Mouse (Mus musculus): ENCODE measurements around the gene Jazf1.
A peak's percentile ranks its signal among the peaks of the same experiment; 100 is the strongest.

The Jazf1 gene

GRCm38 (mm10) chr6:53067989-53068874 lies at the start of gene Jazf1:
TSS of gene Jazf1 (minus strand) at chr6:53068631.
- DNase-seq, result peak; percentile 34 to 54

DNA sequence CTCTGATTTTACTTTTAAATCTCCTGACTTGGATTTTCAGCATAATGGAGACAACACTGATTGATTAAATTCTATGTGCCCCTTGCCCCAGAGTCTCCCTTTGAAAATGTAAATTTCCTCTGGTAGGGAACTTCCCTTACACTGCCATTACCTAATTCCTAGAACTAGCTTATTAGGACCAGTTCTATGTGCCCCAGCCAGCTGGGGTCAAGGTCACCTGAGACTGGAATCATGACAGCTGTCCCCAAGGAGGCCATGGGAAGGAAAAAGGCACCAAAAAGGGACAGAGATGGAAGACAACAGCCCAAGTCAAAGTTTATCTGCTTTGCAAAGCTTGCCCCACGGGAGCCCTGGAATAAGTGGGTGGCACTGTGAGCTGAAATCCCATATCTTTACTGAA lies 49.4 kb upstream of the Jazf1 start:
- no peak for DNase-seq

- no peak for DNase-seq
Measured at GRCm38 (mm10) chr6:53086879-53087278, 18.4 kb upstream of the Jazf1 start.

DNA sequence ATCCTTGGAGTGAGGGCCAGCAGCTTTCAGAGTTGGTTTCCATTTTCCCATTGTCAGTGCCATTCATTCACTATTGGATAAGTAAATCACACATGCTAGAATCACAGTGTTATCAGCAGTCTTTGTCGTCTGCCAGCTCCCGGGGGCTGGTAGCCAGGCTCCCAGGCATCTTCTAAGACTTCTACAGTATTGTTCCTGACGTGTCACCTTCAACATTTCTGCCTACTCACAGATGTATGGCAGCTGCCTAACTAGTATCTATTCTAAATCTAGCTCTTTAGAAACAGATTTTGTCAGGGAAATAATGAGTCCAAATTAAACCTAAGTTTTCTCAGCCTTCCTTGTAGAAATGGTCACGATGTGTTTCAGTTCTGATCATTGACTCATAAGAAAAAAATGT lies 12.8 kb upstream of the Jazf1 start:
- no peak for DNase-seq

- no peak for DNase-seq
Measured at GRCm38 (mm10) chr6:53078671-53079070, 10.2 kb upstream of the Jazf1 start.

DNA sequence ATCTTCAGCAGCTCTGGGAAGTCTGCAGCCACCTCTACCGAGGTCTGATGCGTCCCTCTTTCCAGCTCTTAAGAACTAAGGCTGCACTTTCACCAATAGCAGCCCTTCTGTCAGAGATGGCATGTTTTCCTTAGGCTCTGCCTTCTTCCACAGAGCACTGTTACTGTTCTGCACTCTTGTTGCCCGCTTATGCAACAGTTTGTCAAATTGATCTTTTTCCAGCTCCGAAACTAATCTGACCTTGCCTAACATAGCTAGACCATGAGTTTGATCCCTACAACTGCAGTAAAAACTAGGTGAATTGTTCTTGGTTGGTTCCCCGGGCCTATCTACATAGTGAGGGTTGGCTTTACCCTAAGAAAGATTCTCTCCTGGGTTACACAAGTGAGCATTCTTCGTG lies 3.3 kb upstream of the Jazf1 start:
- no peak for DNase-seq

GRCm38 (mm10) chr6:53069976-53070575 lies 1.6 kb upstream of the Jazf1 start:
- DNase-seq, result no peak

DNA sequence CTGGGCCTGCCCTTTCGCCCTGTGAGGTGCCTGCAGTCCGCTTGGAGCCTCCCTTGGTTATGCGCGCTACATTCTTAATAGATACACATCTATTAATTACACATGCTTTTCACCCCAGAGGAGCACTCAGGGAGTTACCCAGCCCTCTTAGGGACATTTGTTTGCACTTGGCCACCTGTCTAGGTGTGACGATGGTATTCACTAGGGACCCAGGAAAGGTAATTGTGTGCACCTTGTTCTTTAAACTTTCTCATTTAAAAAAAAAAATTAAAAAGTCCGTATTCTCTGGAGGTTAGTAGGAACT lies 396 bp upstream of the Jazf1 start:
- no peak for DNase-seq

DNA sequence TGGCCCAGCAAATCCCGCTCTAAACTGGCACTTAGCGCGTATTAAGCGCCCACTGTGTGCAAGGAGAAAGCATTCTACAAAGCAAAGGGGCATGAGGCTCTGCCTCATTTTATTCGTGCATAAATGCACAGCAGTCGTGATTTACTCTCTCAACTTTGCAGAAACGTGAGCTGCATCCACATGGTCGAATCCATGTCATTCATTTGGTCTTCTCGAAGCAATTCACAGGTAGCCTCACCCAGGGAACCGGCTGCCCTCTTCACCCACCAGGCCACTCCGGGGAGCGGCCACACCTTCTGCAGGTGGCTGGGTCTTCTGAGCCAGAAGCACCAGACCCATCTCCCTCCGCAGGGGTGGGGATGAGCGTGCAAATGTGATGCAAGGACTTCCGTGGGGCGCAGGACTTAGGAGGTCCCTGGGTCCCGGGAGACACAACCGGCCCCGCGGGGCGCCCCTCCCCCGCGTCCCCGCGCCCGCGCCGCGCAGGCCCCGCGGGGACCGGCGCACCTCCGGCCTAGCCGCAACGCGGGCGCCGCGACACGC lies 914 bp downstream of the Jazf1 start:
- peak; percentile 8 to 25 for DNase-seq

DNA sequence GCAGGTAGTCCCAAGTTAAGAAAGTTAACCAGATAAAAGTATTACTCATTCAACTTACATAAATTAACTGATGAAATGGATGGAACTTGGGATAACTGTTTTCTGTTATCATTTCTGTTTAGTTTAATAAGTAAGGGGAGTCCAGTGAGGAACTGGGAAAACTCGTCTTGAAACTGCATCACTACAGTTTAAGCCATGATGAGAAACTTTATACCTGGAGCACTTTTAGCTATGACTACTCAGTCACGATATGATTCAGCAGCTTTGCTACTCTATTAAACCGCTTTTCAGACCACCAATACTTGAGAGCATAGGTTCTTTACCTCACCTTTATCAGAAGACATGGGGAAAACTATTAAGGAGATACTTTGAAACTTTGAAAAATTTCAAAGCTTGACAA lies 1.5 kb downstream of the Jazf1 start:
- no peak for DNase-seq

GRCm38 (mm10) chr6:53064070-53064469 lies 4.4 kb downstream of the Jazf1 start:
- DNase-seq, result no peak

DNA sequence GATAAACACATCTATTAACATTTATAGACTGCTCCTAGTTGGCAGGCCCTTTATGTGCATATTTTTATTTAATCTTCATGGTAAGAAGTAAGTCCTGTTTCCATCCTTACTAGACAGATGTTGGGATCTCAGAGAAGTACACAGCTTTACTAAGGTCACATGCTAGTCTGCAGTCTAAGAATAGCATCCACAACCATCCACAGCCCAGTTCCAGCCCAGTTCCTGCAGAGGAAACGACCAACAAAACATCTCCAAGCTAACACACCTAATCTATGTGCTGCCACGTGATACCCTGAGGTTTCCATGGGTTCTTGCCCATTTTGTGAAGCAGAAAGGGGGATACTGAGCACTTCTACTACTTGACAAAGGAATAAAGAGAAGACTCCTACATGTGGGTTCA lies 13.5 kb downstream of the Jazf1 start:
- DNase-seq, result no peak

DNA sequence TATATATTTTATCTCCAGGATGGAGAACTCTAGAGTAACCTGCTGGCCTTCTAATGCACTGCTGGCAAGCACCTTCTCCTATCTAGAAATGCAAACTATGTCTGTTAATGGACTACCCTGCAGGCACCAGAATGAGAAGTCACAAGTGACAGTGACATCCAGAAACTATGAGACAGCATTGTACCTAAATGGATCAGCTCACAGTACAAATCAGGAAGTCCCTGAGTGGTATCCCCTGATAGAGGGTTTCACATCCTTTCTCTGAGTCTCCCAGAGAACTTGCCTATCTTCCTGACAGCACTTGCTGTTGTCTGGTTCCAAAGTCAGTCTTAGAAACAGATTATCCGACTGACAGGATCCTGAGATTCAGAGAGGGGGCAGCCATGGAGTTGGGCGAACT lies 22.9 kb downstream of the Jazf1 start:
- DNase-seq, result no peak

GRCm38 (mm10) chr6:53038176-53038575 lies 30.3 kb downstream of the Jazf1 start:
- no peak for DNase-seq

GRCm38 (mm10) chr6:53034362-53035011 lies 33.9 kb downstream of the Jazf1 start:
- no peak for DNase-seq

DNA sequence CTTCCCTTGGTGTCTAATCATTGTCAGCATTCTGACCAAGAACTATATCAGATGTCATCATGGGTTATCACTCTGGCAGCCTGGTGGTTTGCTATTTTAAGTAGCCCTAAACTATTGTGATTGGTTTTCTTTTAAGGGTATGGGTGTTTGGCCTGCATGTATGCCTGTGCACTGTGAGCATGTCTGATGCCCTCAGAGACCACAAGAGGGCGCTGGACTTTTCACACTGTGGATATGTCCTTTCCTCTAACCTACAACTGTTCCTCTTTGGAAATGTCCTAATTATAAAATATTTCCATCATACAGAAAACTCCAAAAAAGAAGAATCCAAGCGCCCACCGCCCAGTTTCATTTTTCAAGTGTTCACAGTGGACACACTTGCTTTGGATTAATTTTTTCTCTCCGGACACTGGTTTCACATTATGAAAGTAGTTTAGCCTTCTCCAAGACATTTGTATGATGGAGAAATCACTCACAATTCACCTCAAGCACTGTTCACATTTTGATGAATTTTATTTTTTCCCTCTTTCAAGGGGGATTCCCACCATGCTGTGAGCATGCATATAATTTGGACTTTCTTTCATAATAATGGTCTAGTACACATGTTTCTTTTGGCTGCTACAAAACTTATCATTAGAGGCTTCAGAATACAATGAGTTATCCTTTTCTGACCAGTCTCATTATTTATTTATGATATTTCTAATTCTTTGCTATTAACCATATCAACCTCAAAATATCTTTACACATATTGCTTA lies 35.5 kb downstream of the Jazf1 start:
- peak in 1 of 2 experiments; percentile 7 for DNase-seq

- no peak for DNase-seq
Measured at GRCm38 (mm10) chr6:53022069-53022468, 46.4 kb downstream of the Jazf1 start.

- no peak for DNase-seq
Measured at GRCm38 (mm10) chr6:53021081-53021480, 47.4 kb downstream of the Jazf1 start.

DNA sequence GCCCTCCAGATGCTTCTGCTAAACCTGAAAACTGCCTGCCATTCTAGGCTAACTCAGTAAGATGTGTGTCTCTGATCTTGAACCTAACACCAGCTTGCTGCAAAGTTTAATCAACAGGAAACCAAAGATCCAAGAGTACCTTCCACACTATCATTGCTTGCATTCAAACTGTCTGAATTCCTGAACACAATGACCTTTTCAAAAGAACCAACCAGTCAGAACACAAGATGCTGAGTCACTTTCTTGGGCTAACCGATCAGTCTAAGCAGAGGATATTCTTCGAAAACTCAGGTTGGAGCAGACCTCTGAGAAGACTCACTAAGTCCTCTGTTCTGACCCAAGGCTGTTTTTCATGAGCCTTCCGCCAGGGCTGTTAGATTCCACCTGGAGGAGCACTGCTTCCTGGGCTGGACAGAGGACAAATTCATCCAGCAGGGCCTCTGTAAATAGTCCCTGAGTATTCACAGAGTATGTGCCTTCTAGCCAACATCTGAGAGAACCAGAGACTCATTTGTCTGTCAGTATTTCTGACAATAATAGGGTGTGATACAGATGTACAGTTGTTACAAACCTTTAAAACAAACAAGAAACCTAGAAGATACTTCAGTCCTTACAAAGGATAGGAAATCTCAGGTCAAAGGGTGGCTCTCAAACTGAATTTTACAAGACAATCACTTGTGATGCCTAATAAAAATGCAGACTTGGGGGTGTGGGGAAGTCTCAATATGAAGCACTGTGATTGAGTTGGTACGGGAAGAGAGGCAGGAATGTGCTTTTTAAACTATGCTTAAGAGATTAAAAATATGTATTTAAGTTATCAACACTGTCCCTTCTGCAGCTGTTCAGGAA lies 50.9 kb downstream of the Jazf1 start:
- no peak for DNase-seq

DNA sequence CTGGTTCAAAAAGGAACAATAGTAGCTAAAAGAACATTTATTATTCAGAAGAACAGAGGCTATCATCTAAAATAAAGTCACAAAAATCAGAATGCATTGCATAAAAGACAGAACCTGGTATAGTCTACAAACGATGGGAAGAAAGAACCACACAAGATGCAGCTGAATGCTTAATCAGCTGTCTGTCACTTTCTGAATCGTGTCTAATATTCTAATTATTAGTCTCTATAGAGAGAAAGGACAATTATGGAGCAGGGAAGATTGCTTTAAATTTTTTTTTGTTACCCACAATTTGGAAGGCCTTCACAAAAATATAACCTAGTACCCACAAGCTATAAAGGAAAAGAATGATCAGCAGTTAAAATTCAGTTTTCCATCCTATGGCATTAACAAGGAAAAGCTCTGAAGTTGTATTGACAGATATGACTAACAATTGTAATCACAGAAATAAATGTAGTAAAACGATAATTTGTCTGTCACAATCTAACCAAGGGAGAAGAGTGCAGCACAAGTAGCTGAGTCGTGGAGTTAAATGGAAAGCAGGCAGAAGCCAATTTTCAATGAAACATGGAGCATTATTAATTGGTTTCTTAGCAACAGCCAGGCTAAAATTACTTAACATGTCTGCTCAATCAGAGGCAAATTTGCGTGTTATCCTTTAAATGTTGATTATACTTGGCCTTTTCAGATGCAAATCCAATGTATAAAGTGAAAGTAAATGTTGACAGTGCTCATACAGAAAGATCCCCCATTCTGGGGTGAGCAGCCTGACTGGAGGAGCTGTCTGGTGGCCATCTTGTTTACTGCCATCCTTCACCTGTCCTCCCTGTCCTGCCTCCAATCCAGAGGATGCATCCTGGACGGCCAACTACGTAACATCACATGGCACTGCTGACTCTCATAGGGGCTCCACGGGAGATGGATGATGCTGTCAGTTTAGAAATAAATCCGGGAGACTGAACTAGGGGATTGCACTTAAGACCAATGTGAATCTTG lies 53.7 kb downstream of the Jazf1 start:
- no peak for DNase-seq

- no peak for DNase-seq
Measured at GRCm38 (mm10) chr6:53010286-53010685, 58.1 kb downstream of the Jazf1 start.
